Mouse (Mus musculus): Measurements from ENCODE around the gene Plekhg1.

Plekhg1 gene

DNA sequence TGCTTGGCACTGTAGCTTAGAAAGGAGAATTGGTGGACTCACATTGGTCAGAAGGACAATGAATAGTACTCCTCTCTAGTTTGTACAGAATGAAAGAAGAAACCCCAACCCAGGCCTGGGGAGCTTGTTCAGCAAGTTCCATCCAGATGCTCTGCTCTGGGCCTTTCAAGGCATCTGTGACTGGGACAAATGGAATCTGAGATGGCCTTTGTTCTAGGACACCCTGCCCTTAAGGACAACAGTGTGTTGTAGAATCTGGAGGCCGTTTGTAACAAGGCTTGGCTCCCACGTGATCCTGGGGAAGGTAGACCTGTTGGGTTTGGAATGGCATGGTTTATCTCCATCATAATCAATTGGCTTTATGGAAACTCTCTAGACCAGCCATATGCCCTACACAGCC lies 141.0 kb downstream of the Plekhg1 start:
- DNase-seq (ENCODE audit: low read depth in 2 of 2, low spot score in 2 of 2) = no peak

DNA sequence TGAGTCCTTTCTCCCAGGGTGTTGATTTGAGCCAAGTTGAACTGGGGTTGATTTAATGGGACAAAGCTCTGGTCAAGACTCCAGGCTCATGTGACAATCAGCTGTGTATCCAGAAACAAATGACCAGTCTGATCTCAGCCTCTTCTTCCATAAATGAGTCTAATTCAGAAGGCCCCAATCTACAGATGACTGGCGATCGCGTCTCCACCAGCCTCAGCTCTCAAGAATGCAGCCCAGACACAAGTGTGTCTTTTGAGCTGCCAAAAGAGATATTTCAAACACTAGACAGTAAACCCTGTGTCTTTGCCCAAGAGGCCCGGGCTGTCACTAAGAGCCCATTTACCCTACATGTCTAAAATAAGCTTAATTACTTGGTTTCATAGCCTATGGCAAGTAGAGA lies 148.3 kb downstream of the Plekhg1 start:
- DNase-seq (ENCODE audit: low read depth in 2 of 2, low spot score in 2 of 2) = no peak

DNA sequence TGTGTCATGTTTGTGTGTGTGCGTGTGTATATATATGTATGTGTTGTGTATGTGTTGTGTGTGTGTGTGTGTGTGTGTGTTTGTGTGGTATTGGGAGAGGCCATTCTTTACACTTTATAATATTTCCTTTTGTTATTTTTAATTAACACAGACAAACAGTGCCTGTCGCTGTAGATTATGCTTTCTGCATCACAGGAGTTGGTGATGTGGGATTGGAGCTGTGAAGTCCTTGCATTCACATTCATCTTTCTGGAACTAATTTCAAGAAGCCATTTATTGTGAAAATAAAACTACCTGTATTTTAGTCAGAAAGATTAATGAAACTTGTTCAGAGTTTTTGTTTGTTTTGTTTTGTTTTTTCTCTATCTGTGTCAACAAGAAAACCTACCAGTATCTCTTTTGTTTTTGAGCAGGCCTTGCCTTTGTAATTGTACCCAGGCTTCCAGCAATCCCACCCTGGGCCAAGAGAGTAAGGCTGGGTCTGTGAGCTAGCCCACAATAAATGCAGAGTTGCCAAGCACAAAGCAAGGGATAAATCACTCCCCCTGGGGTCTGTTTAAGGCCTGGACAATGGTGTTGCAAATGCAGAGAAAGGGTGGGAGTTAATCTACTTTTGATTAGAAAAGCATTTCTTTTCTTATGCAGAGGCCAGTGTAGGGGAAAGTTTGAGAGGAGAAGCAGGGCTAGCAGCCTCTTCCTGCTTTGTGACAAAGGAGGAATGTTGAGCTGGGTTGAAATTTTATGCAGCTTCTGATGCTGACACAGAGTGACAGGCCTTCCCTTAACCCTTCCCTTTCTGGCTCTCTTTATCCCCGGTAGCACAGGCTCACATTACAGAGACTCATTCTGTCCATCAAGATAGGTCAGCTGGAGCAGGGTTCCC lies 151.5 kb downstream of the Plekhg1 start:
- no peak for DNase-seq (ENCODE audit: low read depth in 2 of 2, low spot score in 2 of 2)

DNA sequence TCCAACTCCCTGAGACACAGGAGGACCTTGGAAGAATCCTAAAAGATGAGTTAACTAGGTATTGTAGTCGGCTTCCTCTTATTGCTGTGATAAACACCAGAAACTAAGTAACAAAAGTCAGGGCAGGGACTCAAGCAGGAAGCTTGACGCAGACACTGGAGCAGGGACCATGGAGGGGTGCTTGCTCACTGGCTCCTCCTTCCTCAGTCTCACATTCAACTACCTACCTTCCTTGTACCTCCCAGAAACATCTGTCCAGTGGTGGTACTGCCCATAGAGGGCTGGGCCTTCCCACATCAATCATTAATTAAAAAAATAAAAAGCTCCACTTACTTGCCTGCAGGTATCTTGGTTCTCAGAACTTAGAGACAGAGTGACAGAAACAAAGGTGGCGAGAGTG lies 152.2 kb downstream of the Plekhg1 start:
- DNase-seq (ENCODE audit: low read depth in 2 of 2, low spot score in 2 of 2) = no peak

DNA sequence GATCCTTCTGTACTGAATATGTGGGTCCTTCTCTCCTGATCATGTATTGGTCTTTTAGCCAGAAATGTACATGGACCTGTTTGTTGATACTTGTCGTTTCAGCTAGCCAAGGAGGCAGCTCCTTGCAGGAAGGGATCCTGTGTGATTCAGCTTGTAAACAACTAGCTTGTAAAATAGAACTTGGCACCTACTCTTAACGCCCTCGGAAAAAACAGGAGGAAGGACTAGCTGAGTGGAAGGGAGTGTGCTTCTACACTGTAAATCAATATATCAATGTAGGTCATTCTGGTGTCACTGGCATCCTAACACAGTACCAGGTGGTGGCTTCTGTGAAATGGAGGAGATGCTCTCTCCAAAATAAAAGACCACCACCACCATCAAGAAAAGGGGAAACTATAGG lies 157.9 kb downstream of the Plekhg1 start:
- DNase-seq (ENCODE audit: low read depth in 2 of 2, low spot score in 2 of 2) = no peak

DNA sequence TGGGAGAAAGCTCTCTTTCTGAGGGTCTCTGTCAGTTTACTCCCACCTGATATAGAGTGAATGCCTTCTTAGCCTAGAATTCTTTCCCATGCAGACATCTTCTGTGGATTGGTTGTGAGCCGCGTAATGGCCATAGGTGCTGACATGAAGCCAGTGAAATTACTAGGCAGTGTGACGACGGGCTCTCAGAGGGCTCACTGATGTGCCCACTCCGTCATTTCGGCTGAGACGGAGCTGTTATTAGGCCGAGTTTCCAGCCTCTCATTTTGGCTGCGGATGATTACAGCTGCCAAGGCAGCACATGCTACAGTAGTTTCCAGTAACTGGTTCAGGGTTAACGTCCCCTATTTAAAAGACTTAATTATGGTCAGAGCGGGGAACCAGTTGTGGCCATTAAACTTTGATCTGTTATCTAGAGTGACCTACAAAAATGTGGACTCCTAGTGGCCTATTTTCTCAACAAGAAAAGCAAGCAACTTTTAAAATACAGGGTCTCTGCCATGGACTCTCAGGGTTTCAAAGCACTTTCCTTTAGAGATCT lies 160.3 kb downstream of the Plekhg1 start:
- no peak for DNase-seq (ENCODE audit: low read depth in 2 of 2, low spot score in 2 of 2)

DNA sequence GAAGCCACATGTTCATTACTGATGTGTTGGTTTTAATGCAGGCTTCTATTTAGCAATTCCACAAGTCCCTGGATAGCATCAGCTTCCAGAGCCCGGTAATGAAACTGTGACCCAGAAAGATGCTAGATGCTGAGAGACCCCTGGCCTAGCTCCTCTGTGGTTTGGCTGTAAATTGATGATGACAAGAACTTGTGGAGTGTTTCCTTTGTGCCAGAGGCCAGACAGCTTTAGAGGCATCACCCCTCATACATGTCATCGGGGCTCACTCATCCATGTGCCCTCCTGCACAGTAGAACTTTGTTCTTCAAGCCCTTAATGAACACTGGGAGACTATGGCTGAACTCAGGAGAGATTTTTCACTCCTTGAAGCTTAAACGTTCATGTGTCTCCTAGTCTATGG lies 165.6 kb downstream of the Plekhg1 start:
- no peak for DNase-seq (ENCODE audit: low read depth in 2 of 2, low spot score in 2 of 2)

DNA sequence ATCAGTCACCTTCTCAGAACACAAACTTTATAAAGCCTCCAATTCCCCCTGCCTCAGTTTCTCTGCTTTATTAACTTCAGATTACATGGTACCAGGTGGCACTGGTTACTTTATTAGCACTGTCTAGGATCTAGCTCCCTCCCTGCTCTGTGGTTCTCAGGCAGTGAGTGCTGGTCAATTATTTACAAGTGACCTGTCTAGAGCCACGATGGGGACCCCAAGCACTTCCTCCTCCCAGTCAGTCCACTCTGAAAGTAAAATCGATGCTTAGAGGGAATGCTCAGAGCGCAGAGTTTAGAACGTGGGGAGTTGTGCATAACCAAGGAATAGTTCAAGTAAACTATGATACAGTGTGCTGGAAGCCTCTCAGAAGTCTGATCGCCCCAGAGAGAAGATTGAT lies 173.9 kb downstream of the Plekhg1 start:
- DNase-seq (ENCODE audit: low read depth in 2 of 2, low spot score in 2 of 2) = no peak

DNA sequence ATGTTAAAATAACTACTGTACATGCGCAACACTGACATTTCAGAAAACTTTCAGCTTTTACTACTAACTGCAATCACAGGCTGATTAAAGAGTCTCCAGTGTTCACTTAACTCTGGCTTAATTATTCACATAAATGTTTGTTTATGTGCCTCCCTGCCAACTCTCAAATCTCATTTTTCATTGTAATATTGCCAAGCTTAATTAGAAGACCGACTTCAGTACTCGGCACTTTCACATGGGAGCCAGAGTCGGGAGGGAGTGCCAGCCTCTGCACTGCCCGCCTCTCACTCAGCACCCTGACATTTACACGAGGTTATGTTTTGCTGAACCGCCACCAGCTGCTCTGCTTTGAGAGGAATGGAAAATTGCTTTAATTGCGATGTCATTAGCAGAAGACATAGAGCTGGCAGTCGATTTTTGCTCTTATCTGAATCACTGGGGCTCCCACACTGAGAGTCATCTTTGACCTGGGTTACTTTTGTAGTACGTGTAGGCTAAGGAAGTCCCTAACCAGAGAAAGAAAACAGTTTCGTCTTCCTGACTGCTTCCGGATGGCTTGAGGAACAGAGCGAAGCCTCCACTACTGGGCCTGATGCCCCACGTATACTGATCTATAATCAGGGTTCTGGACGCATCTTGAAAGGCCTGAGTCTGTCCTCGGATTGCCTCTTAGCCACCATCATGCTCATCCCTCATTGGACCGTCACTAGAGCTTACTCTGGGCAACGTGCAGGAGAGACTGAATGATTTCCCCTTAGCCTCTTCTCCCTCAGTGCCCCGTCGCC lies 180.4 kb downstream of the Plekhg1 start:
- DNase-seq (ENCODE audit: low read depth in 2 of 2, low spot score in 2 of 2) = no peak

DNA sequence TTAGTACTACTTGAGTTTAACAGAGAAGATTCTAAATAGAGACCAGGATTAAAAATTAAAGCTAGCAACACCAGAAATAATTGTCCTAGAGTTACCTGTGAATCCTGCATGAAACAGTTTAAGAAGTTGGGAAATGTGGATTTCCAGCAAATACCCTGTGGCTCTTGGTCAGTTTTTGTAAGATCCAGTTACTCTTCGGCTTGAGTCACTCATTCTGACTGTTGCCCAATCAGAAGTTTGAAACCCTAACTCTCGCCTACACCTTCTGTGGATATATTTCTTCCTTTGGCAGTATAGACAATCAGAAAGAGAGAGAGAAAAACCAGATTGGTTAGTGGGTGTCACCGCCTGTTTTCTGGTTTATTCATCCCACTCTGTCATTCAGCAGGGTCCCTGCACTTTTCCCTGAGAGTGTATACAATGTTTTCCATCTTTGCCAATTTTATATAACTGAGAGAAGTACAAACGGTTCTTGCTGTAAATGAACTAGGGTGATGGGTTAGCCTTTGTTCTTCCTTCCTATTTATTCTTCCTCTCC lies 187.9 kb downstream of the Plekhg1 start:
- DNase-seq (ENCODE audit: low read depth in 2 of 2, low spot score in 2 of 2) = no peak

DNA sequence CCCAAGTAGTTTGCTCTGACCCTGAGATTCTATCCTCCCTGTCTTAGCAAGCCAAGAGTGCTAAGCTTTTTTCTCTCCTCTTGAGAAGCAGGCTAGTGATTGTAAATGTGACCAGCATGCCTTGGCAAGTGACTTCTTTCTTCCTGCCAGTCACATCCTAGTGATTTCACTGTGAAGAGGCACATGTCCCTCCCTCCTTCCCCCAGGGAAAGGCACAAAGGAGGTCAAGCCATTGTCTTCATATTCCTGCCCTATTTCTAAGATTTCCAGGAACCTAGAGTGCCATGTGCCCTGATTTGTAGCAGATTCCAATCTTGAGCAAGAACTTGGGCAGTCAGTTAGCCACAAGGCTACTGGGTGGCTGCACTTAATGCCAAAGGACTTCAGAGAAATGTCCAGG lies 191.7 kb downstream of the Plekhg1 start:
- no peak for DNase-seq (ENCODE audit: low read depth in 2 of 2, low spot score in 2 of 2)

DNA sequence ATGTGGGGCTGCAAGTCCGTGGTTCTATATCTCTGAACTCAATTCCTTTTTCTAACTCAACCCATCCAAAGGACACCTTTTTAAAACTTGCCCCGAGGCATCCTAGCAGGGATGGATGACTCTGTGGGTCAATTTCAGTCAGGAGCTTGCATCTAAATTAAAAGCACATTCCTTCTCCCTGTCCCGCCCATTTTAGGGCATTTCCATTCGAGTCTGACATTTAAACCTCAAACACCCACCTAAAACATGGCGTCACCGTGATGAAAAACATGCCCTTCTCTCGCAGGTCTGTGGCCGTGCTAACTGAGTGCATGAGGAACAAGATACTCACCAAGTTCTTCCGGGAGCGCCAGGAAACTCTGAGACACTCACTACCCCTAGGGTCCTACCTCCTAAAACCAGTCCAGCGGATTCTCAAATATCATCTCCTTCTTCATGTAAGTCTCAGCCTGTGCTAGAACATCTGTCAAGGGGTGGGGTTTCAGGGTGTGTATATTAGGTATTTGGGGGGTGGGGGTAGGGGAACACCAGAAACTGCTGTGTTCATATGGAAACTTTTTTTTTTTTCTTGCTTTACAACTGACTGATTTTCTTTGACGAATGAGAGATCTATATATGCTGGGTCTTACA lies 193.3 kb downstream of the Plekhg1 start:
- DNase-seq (ENCODE audit: low read depth in 2 of 2, low spot score in 2 of 2) = no peak

DNA sequence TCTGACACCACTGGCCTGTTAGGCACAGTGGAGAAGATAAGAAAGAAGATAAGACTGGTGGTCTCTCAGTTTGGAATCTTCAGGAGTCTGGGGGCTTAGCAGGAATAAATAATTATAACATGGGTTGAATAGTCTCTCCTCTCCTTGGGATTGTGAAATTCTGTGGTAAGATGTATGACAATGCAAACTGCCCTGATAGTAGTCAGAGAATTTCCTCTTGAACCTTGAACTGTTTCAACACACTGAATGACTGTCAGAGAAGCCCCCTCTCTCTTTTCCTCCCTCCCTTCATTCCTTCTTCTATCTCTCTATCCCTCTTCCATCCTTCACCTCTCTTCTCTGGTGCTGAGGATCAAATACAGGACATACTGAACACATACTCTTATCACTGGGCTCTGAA lies 196.7 kb downstream of the Plekhg1 start:
- DNase-seq (ENCODE audit: low read depth in 2 of 2, low spot score in 2 of 2) = no peak

DNA sequence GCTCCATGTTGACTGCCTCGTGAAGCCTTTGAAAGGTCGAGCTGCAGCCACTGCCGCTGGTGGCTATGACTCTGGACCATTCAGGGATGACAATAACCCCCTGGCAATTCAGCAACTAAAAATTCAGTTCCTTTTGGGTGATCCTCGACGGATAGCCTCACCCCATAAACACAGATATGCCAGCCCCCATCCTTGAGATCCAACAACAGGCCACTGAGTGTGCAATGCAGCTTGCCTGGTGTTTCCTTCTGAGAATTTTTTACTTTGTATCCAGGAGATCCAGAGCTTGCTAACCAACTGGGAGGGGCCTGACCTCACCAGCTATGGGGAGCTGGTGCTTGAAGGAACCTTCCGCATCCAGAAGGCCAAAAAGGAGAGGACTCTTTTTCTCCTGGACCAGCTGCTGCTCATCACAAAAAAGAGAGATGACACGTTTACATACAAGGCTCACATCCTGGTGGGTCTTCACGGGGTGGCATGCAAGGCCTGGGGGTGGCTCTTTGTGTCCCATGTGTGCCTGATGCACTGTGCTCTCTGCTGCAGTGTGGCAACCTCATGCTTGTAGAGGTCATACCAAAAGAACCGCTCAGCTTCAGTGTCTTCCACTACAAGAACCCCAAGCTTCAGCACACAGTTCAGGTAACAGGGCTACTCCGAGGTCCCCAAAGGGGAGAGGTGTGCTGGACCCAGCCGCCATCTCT lies 199.9 kb downstream of the Plekhg1 start:
- DNase-seq (ENCODE audit: low read depth in 2 of 2, low spot score in 2 of 2) = no peak

DNA sequence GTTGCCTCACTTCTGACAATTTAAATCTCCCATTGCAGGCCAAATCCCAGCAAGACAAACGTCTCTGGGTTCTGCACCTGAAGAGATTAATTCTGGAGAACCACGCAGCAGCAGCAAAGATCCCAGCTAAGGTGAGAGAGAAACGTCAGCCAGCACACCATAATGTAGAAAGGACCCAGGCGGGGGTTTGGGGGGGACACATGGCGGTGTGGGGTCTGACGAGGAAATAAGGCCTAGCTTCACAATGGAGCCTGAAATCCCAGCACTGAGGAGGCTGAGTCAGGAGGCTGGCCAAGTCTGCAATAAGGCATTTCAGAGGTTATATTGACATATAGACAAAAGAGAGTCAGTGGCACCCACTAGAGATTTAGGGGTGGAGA lies 200.4 kb downstream of the Plekhg1 start:
- DNase-seq (ENCODE audit: low read depth in 2 of 2, low spot score in 2 of 2) = no peak

DNA sequence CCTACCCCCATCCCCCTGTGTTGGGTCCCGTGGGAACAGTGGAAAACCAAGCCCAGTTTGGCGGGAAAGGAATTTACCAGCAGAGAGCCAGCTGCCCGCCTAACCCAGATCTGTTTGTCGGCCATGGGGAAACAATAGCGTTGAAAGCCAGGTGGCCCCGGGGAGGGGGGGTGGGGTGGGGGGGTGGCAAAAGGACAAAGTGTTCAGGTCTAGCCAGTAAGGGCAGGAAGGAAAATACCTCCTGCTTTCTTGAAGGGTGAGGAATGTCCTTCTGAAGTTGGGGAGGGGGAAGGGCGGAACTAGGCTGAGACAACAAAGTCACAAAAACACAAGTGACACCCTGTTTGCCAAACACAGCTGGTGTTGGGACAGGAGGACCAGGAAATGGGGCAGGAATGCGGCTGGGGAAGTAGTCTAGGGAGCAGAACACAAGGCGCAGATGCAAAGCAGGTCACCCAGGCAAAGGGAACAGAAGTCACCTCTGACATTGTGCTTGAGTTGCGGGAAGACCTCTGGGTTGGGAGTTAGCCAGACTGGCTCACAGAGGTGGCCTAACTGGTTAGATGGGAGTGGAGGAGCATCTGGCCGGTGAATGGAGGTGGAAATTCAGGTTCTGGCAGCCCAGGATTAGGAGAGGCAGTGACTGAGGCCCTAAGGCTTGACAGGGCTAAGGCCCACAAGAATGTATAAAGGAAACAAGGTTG lies 201.0 kb downstream of the Plekhg1 start:
- no peak for DNase-seq (ENCODE audit: low read depth in 2 of 2, low spot score in 2 of 2)

DNA sequence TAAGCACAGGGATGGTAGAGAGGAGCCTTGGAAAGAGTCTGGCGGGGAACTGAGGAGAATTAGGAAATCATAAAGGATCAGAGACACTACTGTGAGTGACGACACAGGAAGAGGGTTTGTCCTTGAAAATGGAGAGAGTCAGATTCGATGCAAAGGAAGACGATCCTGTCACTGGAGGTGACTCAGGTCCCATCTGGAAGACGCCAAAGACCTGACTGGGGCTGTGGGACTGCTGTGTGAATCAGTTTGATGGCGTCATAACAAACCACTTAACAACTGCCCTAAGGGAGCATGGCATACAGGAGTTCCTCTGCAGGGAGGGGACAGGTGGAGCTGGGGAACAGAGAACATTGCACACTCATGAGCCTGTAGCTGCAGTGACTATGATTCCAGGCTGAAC lies 202.1 kb downstream of the Plekhg1 start:
- DNase-seq (ENCODE audit: low read depth in 2 of 2, low spot score in 2 of 2) = no peak

DNA sequence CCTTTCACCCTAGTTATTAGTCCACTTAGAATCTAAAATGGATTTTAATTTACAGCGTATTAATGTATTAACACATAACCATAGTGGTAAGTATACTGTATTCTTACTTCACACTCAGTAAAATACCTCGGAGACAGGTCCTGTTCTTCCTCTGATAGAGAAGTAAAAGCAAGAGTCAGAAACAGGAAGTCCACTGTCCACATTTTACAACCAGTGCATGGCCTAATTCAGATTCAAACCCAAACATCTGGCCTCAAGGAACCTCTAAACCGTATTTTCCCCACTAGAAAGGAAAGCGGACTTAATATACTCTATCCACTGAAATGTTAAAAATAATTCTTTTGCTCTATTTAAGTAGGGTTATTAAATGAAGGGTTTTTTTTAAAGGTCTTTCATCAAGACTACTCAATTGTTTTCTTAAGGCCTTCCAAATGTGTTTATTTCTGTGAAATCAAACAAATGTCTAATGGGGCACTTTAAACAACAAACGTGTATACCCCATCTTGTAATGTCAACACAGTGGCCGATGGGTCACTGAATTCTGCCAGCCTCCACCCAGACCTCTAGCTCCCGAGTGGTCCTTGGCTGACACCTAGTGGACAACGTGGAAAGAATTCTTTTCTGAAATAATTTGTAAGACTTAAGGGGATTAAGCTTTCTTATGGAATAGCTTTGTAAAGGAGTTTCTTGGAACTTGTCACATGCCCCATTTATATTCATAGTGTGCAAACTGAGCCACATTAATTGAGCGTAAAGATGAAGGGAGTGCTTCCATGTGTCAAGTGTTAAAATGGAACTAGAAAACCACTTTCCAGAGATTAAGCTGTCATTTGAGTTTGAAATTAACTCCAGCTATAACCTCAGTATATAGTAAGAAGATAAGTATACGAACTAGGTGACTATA lies 203.6 kb downstream of the Plekhg1 start:
- DNase-seq (ENCODE audit: low read depth in 2 of 2, low spot score in 2 of 2) = peak in 1 of 2 experiments; percentile 17

DNA sequence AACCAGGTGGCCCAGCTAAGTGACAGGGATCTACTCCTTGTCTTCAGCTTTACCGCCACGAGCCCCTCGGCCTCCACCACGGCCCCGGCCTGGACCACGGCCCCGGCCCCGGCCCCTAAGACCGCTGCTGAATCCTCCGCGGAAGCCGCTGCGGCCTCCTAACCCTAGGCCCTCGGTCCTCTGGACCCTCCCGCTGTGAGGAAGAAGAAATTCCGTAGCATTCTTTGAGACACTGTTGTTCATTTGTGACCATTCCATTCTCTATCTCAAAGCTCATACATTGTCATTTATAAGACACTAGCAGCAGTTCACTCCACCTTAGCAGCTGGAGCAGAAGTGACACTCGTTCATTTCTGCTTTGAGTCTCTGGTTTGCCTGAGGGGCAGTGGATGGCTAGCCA lies 206.7 kb downstream of the Plekhg1 start:
- no peak for DNase-seq (ENCODE audit: low read depth in 2 of 2, low spot score in 2 of 2)

All from CD8-positive naive resting alpha-beta T cell, adult 2 months (primary cell).